Mouse (Mus musculus): Measurements from ENCODE around the gene Atp7a.

DNA sequence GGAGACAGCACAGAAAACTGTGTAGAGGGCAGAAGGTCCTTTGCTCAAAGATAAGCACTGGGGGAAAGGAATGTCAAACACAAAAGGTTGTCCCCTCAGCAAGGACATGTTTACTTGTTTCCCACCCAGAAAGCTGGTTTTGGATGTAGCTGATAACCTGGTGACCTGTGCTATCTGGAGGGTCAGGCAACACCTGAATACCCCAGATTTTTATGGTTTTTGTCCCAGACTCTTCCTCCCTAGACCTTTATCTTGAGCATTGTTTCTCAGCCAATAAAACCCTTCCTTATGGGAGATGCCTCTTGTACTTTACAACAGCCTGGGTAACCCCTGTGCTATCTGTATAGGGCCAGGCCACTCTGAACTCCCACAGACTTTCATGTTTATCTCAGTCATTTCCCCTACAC, 127.1 kb downstream of the Atp7a start:
- TF ChIP-seq POLR2A (IDR thresholded peaks at IDR 0.05; ENCODE audit: low read depth, low read length) (no peak), CTCF (conservative IDR thresholded peaks at IDR 0.05; ENCODE audit: insufficient read depth, insufficient read length, low read depth, low read length) (no peak)
